Mouse (Mus musculus): ENCODE results near the gene Cutc.

GRCm38 (mm10) chr19:43724194-43724593 lies 28.6 kb upstream of the Cutc start:
- no peak for TF ChIP-seq USF1 (IDR thresholded peaks at IDR 0.05; ENCODE audit: low read depth, low read length)
- no peak for TF ChIP-seq CTCF (conservative IDR thresholded peaks at IDR 0.05 in 1 of 2, IDR thresholded peaks at IDR 0.05 in 1 of 2; ENCODE audit: low read depth in 2 of 2, low read length in 2 of 2)

All from CH12.LX (cell line).